Mouse (Mus musculus) bone marrow, adult 2 months (tissue): ENCODE results near the gene Zfp423.

Source experiments
- CTCF ChIP-seq: fragments of 200-500 bp; IDR thresholded peaks from 2 replicates; pipeline ENCODE4 v1.5.1; 2011; ENCODE audit warnings: low read length, control low read depth; ENCODE audit not compliant: control insufficient read depth, insufficient read depth
- POLR2A ChIP-seq: fragments of 200-500 bp; IDR thresholded peaks from 2 replicates; pipeline ENCODE4 v1.6.1; 2011; ENCODE audit warnings: low read depth, mild to moderate bottlenecking, control low read depth, low read length, borderline replicate concordance; ENCODE audit not compliant: control insufficient read depth

DNA sequence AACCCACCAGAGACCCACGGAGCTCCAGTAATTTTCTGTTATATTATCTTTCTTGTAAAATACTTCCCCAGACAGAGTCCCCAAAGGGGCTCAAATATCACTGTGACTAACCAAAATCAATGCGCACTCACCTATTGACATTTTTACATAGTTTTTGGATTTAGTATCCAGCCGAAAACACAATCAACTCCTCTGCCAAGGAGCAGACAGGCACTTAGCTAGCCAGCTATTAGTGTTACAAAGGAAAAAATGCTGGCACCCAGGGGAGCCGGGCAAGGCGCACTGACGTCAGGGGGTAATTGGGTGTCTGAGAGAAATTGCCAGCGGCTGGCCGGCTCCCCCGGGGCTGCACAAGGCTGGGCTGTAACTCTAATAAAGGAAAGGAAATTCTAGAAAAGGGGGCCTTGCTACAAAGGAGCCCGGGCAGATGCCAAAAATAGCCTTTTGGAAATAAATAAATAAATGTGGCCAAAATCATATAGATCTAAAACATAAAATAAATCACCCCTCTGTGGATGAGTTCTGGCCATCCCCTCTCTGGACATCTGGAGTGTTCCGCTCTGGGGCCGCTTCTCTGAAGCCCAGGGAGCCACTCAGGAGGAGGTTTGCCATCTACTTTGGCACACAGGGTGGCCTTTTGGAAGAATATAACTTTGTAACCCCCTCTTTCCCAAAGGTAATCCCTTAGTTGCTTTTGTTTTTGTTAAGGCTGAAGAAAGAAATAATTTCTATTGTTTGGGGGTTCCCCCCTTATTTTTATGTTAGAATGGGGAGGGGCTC lies 125.4 kb downstream of the Zfp423 start:
- TF ChIP-seq POLR2A = no peak
- no peak for TF ChIP-seq CTCF
